Mouse (Mus musculus) spleen, postnatal 0 days (tissue): ENCODE data around the gene Rps29. TPM values are rescaled to one million over a fixed set of nuclear protein-coding genes. Genes with fewer than 3 reads are reported as not detected.

Experiments used
- polyA plus RNA-seq: library from polyadenylated mRNA; unstranded; fragments of >200 nt; fragmentation: Nextera tagmentation; extraction: Ambion mirVana; gene quantifications from 2 replicates; pipeline ENCODE4 v1.2.1, GENCODE M21; 2015

The Rps29 gene
- polyA plus RNA-seq: 2,094 and 2,254 TPM in 2 replicates

DNA sequence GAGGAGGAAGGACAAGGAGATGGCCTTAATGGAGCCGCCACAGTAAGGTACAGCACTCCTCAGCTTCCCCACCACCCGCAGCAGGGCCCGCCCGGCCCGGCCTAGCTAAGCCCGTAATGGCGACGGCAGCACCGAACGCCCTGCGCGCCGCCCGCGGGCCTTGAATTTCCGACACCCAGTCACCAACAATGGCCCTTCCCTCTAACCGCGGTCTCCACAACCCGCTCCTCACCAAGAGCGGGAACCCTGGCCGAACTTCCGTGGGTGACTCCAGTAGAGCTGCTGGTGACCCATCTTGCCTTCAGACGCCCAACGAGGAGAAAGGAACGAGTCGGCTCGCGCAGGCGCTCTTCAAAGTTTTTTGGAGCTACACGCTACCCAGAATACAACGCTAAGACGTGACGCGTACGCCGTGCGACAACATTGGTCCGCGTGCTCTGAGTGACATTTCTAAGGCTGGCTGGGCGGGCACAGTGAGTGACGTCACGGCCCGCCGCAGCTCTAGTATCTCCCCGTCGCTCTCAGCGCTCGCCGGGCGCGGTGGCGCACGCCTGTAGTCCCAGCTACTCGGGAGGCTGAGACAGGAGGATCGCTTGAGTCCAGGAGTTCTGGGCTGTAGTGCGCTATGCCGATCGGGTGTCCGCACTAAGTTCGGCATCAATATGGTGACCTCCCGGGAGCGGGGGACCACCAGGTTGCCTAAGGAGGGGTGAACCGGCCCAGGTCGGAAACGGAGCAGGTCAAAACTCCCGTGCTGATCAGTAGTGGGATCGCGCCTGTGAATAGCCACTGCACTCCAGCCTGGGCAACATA lies at the start of gene Rps29:
Rps29 (minus strand) TSS at position 422 of the 813 bp plus-strand sequence.

DNA sequence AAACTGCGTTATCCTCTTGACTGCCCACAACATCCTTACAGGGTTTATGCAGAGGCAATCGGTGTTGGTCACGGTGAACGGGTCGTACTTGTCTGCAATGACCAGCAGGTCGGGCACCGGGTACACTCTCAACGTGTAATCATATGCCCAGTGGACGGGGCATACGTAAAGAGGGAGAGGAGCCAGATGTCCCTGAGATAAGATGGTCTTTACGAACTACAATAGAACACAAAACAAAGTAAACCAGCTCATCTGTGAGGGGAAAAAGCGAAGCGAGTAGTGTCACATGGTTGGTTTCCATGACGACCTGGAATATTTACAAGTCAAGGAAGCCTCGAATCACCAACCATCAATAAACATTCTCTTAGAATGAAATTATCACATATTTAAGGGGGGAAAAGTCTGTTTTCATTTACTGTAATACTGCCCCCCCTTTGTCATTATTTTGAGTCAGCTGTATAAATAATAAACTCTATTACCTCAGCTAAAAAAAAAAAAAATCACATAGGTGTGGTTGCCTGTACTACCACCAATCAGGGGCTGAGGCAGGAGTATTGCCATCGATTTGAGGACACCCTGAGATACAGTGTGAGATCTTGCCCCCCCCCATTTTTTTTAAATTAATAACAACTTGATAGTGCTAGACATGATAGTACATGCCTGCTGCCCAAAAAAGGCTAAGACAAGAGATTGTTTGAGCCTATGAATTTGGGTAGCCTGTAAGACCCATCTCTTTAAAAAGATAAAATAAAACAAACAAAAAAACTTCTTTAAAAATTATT lies 45.3 kb upstream of the Rps29 start, which contains the start of gene Gm49384:
Gm49384 (minus strand) TSS at position 216 of the 782 bp plus-strand sequence.

DNA sequence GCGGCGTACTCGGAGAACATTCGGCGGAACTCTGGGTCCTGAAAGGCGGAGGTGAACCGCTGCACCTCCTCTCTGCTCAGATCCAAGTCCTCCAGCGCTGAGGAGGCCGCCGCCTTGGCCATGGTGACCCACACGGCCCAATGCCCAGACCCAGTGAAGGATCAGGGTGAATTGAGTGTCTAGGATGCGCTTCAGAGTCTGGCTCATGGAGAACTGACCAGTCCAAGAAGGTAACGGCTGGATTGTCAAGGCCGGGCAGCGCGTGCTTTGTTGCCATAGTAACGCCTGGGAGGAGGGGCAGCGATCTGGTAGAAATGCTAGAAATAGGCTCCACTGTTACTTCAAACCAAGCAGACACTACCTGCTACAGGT lies 39.2 kb upstream of the Rps29 start, which contains the start of gene Dnaaf2:
Dnaaf2 (minus strand) TSS at position 266 of the 372 bp plus-strand sequence.

DNA sequence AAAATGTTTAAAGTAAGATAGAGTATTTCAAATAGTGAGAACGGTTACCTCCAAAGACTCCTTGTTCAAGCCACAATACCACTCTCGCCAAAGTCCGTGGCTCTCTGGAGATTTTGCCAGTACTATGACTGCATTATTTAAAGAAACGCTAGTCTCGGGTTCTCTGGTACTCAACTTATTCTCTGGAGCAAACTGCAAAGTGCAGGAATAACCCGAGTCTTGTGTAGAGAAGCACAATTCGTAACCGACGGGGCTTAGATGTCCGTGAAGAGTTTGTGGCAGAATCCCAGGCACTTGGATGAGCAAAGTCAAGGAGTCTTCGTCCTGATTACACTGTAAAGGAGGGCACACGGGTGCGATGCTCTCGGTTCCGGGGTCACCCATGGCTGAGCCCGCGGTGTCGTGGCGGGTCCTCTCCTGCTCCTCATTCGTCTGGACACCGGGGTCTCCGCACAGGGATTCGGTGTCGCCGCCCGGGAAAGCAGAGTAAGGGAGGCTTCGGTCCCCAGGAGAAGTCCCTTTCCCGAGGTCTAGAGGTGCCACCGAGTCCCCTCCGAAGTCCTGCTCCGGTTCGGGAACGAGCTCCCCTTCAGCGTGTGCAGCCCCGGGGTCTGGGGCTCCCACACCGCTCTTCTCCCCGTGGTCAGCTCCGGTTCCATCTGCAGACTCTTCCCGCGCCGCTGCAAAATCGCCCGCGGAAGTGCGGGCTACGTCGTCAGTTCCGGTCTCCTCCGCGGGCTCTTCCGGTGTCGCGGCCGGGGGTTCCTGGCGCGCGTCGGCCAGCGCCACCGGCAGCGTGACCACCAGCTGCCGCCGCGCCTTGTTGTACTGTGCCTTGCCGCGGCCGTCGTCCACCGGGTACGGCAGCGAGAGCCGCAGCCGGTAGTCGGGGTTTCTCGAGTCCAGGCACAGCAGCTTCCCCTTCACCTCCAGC lies 37.7 kb upstream of the Rps29 start, which contains the start of gene Gm49383:
Gm49383 (minus strand) TSS at position 661 of the 934 bp plus-strand sequence.

DNA sequence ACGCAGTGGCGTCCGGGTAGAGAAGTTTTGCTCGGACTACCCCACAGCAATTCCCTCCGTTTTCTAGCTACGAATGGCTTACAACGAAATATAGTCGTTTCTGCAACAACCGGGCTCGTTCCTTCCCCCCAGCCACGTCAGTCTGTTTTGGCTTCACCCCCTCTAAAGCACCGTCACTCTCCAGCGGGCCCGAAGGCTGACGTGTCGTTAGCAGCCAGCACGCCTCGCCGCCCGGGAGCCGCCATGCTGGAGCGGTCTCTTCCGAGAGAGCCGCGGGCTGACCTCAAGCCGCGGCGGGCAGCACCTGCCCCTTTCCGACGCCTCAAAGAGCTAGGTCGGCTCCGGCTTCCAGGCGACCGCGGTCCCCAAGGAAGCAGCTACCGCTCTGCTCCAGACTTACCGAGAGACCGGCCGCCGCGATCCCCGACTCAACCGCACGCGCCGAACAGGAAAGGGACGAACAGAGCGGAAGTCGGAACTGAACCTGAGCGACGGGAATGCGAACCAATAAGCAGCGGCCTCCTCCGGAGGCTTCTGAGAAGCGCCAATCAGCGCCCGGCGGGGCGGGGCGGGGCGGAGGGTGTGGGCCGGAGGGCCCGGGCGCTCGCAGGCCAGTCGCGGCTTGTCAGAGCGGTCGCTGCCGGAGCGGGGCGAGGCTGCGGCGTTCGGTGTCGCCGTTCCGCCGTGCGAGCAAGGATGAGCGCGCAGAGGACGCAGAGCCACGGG lies 24.8 kb upstream of the Rps29 start, which contains the start of the genes Rpl36al and Mgat2:
Rpl36al (minus strand) TSS at position 501 of the 726 bp plus-strand sequence.
Mgat2 (plus strand) TSS at position 575 of the 726 bp plus-strand sequence.

DNA sequence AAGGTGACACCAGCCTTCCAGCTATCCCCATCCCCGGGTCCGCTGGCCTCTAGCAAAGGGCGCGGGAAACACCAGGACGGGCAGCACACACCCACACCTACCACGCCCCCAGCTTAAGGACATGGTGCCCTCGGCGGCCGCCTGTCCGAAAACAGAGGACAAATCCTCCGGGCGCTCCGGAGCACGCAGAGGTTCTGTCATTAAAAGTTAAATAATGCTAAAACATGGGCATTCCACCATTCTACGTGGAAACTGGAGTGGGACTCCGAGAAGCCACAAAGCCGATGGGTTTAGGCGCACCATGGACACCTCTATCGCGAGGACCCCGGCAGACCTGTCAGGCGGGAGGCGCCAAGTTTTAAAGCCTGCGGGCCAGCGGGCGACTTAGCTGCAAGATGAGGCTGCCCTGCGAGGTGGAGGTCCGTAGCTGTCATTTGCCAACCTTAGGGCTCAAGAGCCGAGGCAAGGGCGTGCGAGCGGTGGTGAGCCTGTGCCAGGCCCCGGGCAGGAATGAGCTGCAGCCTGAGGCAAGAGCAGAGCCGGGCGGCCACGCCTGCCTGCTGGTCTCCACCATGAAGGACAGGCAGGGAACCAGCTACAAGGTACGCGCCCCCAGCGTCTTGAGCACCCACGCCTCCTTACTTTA lies 9.6 kb upstream of the Rps29 start, which contains the start of gene Lrr1:
Lrr1 (plus strand) TSS at position 354 of the 646 bp plus-strand sequence.

Other genes starting within 250 kb of the Rps29 start
- gene Lrr1, start 9.6 kb upstream of the Rps29 start, polyA plus RNA-seq: 25.9 and 32.1 TPM in 2 replicates
- 568 and 588 TPM in 2 replicates for gene Rpl36al, start 24.9 kb upstream of the Rps29 start, polyA plus RNA-seq
- 31.0 and 35.0 TPM in 2 replicates for gene Mgat2, start 25.0 kb upstream of the Rps29 start, polyA plus RNA-seq
- 24.1 and 27.3 TPM in 2 replicates for gene Gm49383, start 37.9 kb upstream of the Rps29 start, polyA plus RNA-seq
- 7.0 and 9.0 TPM in 2 replicates for gene Dnaaf2, start 39.2 kb upstream of the Rps29 start, polyA plus RNA-seq
- gene Gm49384, start 45.1 kb upstream of the Rps29 start, polyA plus RNA-seq: 23.7 and 24.5 TPM in 2 replicates
- 22.5 and 27.0 TPM in 2 replicates for gene Pole2, start 69.0 kb upstream of the Rps29 start, polyA plus RNA-seq
- 10.3 and 11.9 TPM in 2 replicates for gene Klhdc1, start 82.0 kb upstream of the Rps29 start, polyA plus RNA-seq
- 92.4 and 102 TPM in 2 replicates for gene Klhdc2, start 137.5 kb upstream of the Rps29 start, polyA plus RNA-seq
- 57.4 and 64.4 TPM in 2 replicates for gene Nemf, start 198.0 kb upstream of the Rps29 start, polyA plus RNA-seq
- gene Arf6, start 213.0 kb upstream of the Rps29 start, polyA plus RNA-seq: 47.8 and 49.0 TPM in 2 replicates
- 0.53 and 1.00 TPM in 2 replicates for gene Gm9887, start 213.3 kb upstream of the Rps29 start, polyA plus RNA-seq